Mouse (Mus musculus) adipocyte (in vitro differentiated cells): ENCODE data around the gene Ccl21a.
"Not testable (repeated sequence)": the region's sequence is repeated elsewhere in the genome, so short reads cannot be mapped to it uniquely, and the experiment has no call there.

ENCODE experiments used
- DNase-seq: peaks from one replicate; pipeline ENCODE4 v3.0.0-alpha.2; 2016; ENCODE audit warnings: low spot score

Gene Ccl21a

DNA sequence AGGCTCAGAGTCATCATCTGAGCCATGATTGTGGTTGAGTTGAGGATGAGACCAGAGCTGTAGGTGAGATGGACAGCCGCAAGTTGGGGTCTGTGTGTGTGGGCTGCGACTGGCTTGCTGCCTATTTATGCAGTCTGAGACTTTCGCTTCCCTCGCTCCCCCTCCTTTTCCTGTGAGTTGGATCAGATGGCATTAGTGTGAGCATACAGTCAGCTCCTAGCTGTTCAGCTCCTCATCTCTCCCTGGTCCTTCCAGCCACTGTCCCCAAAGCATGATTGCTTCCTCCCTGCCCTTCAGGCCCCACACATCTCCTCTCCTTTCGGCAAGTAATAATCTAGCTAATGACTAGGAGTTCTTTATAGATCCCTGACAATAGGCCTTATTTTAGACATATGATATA is at the start of gene Ccl21a:
Gene Ccl21a, minus strand, starts transcription at position 101 of the 400 bp plus-strand sequence.
- DNase-seq: not testable (repeated sequence)

DNA sequence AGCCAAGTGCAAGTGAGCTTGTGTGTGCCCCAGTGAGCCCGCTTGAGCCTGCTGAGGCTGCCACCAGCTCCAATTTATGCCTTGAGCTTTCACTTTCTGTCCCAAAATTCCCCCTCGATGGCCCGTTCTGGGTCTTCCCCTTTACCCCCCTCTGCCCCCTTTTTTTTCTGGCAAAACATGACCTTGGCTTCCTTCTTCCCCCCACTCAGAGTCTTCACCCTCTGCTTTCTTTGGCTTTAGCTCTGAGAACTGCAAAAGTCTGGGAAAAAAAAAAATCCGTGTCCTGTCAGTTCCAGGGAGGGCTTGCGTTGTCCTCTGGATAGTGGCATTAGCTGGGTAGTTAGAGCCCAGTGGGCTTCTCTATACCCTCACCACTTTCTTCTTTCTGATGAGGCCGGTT is 17.3 kb downstream of the Ccl21a start, which contains the start of gene Ccl19:
Gene Ccl19, minus strand, starts transcription at position 101 of the 400 bp plus-strand sequence.
- DNase-seq: not testable (repeated sequence)

DNA sequence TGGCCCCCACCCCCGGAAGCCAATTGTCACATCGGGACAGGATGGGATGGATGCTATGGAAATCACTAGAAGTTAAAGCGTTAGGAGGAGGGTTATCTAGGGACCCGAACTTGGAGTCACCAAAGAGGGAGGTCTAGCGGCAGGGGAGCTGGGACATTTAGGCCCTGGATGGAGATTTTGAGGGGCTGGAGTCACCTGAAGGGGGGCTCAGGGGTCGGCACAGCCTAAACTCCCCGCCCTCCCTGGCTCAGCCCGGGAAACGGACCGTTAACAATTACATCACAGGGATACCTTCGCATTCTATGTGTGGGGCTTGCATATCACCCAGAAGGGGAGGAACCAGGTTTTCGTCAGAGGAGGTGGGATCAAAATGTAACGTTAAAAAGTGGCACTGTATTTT is 38.5 kb downstream of the Ccl21a start, which contains the start of gene 4930578G10Rik:
Gene 4930578G10Rik, plus strand, starts transcription at position 301 of the 400 bp plus-strand sequence.
- DNase-seq: not testable (repeated sequence)
